Mouse (Mus musculus) right cerebral cortex, postnatal 36 days (tissue): ENCODE results near the gene Jazf1.

Experiments
- DNase-seq, 2 experiments: peaks; one replicate each; pipeline ENCODE4 v3.0.0; 2022; ENCODE audit warnings: low spot score in 2 of 2, mixed read lengths in 1 of 2

Gene Jazf1

GRCm38 (mm10) chr6:52858911-52859431 lies 209.5 kb downstream of the Jazf1 start:
- no peak for DNase-seq

DNA sequence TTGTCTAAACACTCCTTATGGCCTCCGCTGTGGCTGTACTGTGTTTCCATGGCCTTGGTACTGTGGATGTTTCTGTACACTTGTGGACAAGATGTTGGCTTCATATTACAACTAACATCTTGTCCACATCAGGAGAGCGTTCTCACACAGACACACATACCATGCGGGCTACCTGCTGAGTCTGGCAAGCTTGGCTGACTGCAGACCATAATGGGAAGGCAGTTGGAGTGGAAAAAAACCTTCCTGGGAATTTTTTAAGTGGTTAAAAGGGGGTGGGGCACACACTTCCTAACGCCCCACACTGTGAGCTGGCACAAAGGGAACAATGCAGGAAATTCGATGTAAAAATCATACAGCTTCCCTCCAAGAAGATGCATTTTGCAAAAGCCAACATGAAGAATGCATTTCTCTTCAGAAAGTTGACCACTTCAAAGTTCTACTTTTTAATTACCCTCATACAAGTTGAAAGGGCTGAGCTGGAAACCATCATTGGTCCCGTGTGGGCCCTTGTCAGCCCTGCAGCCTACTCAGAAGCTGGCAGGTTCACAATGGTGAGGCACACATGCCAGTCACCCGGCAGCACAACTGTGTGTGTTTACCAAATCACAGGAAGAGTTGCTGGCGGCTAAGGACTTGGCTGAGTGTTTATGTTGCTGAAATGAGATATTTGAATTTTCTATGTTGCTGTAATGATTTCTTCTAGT lies 215.9 kb downstream of the Jazf1 start:
- no peak for DNase-seq

DNA sequence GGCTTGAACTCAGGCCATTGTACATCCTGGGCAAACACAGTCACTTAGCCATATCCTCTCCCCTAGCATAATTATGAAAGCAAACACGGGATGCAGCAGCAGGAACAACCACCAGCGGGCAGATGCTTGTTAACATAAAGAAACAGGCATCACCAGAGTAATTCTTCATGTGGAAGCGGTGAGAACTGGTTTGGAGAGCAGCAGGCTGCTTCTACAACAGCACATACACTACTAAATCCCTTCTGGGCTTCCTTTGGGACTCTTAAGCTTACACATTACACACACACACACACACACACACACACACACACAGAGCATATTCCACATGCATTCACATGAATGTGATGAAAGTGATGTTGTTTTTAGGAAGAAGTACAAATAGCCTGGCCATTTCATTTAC lies 216.5 kb downstream of the Jazf1 start:
- DNase-seq, result no peak

DNA sequence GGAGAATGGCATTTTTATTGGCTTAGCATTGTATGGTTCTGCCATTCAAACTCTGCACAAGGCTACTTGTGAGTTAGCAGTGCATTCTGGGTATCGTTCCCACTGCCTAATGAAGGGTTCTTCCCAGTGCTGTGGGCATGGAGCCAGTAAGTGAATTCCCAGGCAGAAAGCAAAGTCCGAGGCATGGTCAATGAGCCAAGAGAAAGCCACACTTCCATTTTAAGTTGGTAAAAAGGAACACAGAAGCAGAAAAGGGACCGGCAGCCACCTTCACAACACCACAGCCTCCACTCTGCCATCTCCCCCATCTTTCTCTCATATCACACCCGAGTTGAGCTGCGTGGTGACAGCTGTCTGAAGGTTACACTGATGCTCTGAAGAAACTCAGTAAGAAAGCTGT lies 217.4 kb downstream of the Jazf1 start:
- DNase-seq, result peak; percentile 19 to 23

- DNase-seq, result no peak
Observed at GRCm38 (mm10) chr6:52848199-52848598, 220.2 kb downstream of the Jazf1 start.

DNA sequence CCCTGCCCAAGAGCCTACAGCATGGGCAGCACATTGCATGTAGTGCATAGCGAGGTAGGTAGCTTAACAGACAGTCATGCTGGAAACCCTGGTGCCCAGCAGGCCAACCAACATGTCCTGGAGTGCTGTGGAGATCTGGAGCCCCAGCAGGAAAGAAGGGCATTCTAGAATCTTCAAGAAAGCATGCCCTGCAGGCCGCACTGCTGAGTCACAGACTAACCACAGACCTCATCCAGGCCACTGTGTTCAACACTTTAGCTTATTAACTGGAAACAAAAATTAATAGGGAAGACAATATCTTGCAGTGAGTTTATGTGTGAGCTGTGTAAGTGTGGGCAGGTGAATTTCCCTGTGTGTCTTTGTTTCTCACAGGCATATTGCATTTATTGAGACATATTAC lies 222.1 kb downstream of the Jazf1 start:
- no peak for DNase-seq

- DNase-seq, result no peak
Observed at GRCm38 (mm10) chr6:52844741-52845140, 223.7 kb downstream of the Jazf1 start.

DNA sequence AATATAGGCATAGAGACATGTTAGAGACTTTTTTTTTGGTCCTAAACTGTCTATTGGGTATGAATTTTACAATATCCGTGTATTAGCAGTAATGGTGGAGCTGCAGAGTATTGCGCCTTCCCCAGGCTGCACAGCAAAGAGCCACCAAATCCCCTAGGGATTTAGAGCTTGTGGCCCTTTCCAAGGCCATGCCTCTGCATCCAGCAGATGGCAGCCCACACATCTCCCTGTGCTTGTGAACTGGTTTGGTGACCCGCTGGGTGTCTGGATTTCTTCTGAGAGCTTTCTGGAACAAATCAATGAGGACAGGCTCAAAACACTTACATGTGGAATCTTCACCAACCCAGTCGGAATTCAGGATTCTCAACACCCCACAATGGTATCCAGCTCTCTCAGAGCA lies 225.4 kb downstream of the Jazf1 start:
- DNase-seq, result no peak

- no peak for DNase-seq
Observed at GRCm38 (mm10) chr6:52842598-52842997, 225.8 kb downstream of the Jazf1 start.

DNA sequence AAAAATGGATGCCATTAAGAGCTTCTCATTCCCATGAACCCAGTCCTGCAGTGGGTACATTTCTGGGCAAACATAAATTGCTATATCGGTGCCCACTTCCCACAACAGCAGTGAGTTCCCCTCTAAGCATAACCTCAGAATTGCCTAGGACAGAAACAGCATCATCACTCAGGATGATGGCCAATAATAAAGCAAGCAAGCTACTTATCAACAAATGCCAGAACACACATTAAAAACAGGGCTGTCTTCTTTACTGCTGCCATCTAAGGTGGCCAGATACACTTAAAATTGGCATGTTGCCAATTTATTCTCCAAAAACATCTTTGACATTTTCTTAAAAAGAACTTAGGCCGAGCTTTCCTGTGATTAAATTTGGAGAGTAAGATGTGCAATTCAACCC lies 226.8 kb downstream of the Jazf1 start:
- no peak for DNase-seq

- no peak for DNase-seq
Observed at GRCm38 (mm10) chr6:52840589-52841044, 227.8 kb downstream of the Jazf1 start.

DNA sequence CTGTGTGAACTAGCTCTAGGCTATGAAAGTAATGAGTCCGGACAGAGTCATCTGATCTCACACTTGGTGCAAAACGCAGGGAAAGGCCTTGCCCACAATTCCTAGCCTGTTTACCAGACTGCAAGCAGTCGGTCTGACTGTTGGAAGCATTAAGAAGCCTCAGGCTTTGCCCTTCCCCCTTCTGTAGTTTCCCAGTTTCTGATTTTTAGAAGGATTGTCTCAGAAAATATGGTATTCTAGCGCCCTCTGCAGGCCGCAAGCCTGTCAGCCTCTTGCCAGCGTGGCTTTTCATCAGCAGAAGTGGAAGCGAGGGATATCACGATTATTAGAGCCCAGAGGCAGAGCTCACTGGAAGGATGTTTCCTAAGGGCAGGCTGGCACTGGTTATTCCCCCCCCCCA lies 229.7 kb downstream of the Jazf1 start:
- peak; percentile 66 to 69 for DNase-seq

- DNase-seq, result no peak
Observed at GRCm38 (mm10) chr6:52837792-52838191, 230.6 kb downstream of the Jazf1 start.

DNA sequence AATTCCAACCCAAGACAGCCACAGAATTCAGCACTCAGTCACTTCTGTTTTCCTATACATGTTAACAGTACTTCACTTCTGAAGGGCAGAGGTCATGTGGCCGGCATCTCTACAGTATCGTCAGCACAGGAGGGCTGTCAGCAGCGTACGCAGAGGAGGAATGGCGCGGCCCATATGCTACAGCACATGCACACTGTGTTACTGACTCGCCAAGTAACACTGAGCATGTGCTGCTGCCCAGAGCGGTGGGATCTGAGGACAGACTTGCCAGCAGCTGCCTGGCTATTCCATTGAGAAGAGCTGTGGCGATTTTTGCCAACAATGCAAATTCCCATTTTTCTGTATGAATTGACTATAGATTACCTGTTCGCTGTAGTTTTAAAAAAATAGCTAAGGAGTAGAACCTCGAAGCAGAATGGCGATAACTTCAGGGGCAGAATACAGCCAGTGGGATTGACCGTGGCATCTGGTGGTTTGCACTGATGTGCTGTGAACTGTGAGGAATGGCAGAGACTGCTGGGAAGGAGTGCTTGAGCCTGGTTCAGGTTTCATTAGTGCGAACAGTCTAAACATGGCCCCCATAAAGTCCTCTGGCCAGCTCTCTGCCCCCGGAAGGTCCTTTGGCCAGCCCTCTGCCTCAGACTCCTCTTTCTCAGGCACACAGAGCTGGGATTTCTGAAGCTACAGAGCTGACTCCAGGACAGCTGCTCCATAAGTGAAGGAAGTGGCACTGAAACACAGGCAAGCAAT lies 232.1 kb downstream of the Jazf1 start:
- DNase-seq, result peak in 1 of 2 experiments; percentile 22

DNA sequence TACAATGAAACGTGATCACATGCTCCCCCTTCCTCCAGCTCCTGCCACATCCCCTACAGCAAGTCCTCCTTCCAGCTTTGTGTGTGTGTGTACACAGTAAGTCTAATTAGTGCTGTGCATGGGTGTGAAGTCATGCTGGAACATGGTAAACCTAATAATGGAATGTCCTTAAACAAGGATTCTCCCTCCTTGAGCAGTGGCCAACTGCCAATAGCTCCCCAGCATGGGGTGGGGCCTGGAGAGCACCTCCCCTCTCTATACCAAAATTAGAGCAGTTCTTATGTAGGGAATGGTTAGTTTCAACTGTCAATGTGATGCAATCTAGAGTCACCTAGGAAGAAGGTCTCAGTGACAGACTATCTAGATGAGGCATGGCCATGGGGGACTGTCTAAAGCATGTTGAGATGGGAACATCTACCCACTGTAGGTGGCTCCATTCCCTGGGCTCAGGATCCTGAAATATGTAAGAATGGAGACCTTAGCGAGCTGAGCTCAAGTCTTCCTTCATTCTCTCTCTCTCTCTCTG lies 240.6 kb downstream of the Jazf1 start:
- no peak for DNase-seq

DNA sequence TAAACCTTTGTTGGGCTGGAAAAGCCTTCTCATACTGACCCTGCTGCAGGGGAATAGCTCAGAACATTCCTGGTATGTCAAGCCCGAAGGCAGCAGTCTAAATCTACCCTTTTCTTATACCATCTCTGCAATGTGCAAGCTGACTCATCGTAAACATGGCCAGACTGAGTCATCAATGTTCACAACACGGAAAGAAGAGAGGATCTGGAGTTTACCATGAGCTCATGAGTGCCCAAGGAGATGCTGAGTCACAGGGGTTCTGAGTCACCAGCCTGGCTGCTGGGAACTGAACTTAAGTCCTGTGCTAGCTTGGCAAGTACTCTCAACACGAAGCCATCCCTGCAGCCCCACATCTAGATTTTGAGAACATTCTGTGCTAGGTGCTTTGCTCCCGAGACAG lies 242.9 kb downstream of the Jazf1 start:
- DNase-seq, result peak; percentile 80 to 82

DNA sequence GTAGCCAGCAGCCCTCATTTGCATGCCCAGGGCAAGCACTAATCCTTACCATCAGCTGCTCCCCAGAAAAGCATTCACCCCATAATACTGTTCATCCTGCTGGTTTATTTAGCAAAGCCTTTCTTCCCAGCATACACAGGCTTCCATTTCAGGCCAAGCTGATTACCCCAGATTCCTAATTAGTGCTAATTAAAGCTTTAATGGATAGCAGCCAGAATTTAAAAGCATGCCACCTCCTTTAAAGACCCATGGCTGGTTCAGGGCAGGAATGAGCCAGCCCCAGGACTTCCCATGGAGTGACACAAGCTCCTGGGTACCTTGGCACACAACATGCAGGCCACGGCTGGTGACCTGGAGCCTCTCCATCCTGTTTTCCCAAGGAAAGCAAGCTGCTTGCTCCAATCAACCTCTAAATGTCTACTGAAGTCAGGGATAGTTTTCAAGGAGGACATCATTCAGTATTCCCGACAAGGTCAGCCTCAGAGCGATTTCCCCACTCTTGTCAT lies 243.4 kb downstream of the Jazf1 start:
- DNase-seq, result no peak

DNA sequence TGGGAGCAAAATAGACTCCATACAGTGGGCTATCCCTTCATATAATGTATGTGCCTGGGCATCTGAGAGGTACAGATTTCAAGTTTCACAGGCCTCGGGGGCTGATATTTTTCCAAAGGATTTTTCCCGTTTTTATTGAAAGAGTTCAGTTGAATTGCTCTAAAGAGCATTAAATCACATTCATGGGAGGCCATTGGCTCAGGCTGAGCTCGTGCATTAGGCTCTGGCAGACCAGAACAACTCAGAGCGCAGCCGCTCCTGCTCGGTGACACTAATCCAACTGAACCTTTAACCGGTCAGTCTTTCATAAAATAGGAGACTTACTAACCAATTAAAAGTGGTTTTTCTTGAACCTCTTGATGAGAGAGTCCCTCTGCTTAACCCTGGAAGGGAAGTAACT lies 245.4 kb downstream of the Jazf1 start:
- no peak for DNase-seq

- no peak for DNase-seq
Observed at GRCm38 (mm10) chr6:52822625-52823024, 245.8 kb downstream of the Jazf1 start.

GRCm38 (mm10) chr6:52819353-52819752 lies 249.1 kb downstream of the Jazf1 start:
- no peak for DNase-seq

GRCm38 (mm10) chr6:52818041-52818440 lies 250.4 kb downstream of the Jazf1 start:
- DNase-seq, result no peak

GRCm38 (mm10) chr6:52817203-52817874 lies 251.1 kb downstream of the Jazf1 start:
- no peak for DNase-seq
